Mouse (Mus musculus) left cerebral cortex, adult 18-20 months (tissue): ENCODE results near the gene Gli2. TPM values are rescaled to one million over a fixed set of nuclear protein-coding genes. Genes with fewer than 3 reads are reported as not detected.
A peak's percentile ranks its signal among the peaks of the same experiment; 100 is the strongest.

Source experiments
- DNase-seq, 2 experiments: peaks; one replicate each; pipeline ENCODE4 v3.0.0; 2021 to 2022; ENCODE audit warnings: low spot score in 2 of 2, mixed read lengths in 1 of 2
- total RNA-seq, 2 experiments: library from RNA; stranded (reverse); gene quantifications; 2 replicates each; pipeline ENCODE4 v1.2.3; 2021

The Gli2 gene
- total RNA-seq, 2 experiments from 2014 or later, result 2.5 to 3.1 TPM

GRCm38 (mm10) chr1:118952318-118952717 lies 101.1 kb downstream of the Gli2 start:
- DNase-seq, result no peak

DNA sequence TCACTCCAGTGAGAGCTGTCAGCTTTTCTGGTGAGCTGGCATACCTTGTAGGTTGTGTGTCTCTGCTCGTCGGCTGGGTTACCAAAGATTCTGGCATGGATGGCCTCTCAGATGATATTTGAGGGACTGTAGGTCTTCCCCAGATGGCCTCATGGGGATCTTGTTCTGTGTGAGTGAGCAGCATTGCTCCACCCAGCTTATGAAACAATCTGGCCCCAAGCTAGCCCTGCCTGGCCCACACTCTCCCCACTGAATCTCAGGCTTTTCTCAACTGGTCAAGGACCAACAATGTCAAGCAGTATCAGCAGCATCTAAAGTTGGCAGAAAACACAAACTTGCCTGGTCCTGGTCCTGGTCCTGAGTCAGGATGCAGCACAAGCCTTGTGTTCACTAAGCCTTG lies 105.0 kb downstream of the Gli2 start:
- no peak for DNase-seq

GRCm38 (mm10) chr1:118947221-118947620 lies 106.2 kb downstream of the Gli2 start:
- no peak for DNase-seq

DNA sequence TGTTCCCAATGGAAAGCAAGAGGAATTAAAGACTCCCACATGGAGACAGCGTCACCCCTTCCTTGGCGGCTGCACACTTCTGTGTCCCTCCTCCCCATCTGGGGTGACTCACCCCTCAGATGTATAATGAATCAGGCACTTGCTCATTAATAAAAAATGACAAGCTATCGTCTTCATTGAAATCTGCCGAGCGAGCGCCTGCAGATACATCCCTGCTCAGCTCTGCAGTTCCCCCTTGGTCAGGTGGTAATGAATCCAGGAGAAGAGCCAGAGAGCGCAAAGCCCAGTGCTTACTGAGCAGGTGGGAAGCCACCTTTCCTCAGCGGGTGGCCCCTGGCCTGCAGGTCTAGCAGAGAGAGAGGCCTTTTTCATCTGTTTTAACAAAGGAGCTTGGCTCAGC lies 112.1 kb downstream of the Gli2 start:
- DNase-seq, result no peak

DNA sequence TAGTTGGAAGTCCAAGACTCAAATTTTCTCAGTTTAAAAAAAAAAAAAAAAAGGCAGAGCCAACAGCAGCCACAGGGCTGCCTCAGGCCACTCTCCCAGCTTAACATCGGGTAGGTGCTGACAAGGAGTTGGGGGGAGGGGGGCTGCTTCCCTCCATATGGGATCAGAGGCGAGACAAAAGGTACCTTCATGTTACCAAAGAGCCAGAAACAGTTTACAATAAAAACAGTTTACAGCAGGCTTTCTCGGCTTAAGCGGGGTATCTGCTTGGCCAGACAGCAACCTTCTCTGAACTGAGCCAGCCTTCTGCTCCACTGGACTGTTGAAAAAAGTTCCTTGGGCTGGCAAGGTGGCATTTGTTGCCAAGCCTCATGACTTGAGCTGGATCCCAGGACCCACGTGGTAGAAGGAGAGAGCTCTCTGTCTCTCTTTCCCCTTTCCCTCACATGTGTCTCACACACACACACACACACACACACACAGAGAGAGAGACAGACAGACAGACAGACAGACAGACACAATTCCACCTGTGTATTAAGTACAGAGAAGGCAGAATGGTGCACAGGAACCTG lies 113.1 kb downstream of the Gli2 start:
- no peak for DNase-seq

DNA sequence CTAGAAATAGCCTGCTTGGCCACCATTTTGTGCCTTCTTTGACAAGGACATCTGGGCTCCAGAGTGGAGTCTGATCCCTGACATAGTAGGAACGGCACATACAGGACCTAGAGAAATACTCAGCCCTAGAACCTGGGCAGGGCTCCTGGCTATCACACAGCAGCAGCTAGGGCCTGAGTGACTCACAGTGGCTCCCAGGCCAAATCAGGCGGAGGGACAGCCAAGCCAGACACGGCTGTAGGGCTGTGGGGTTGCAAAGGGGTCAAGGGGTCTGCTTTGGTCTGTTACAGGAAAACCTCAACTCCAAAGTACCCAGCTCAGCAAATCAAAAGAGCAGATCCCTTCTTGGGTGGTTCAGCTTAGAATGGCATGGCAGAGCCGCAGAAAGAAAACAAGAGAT lies 115.2 kb downstream of the Gli2 start:
- DNase-seq, result no peak

- no peak for DNase-seq
Observed at GRCm38 (mm10) chr1:118936108-118936507, 117.3 kb downstream of the Gli2 start.

DNA sequence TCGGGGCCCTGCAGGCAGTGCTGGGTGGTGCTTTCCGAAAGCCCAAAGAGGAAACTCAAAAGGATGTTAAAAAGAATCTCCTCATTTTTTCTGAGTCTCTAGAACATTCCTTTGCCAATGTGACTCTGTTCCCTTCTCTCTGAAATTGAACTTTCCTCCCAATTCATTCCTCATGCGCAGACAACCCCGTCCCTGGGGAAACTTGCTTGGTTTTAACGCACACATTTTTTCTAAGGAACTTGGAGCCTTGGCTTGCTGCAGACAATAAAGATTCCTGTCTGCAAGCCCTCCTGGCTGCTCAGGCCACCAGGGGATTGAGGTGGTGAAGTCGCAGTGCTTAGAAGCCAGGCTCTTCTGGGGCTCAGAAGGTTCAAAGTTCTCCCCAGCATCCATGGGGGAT lies 117.9 kb downstream of the Gli2 start:
- no peak for DNase-seq

- DNase-seq, result no peak
Observed at GRCm38 (mm10) chr1:118932167-118932566, 121.3 kb downstream of the Gli2 start.

GRCm38 (mm10) chr1:118927543-118928354 lies 125.7 kb downstream of the Gli2 start:
- DNase-seq, result no peak

- DNase-seq, result no peak
Observed at GRCm38 (mm10) chr1:118926556-118926955, 126.9 kb downstream of the Gli2 start.

GRCm38 (mm10) chr1:118922189-118922588 lies 131.2 kb downstream of the Gli2 start:
- no peak for DNase-seq

DNA sequence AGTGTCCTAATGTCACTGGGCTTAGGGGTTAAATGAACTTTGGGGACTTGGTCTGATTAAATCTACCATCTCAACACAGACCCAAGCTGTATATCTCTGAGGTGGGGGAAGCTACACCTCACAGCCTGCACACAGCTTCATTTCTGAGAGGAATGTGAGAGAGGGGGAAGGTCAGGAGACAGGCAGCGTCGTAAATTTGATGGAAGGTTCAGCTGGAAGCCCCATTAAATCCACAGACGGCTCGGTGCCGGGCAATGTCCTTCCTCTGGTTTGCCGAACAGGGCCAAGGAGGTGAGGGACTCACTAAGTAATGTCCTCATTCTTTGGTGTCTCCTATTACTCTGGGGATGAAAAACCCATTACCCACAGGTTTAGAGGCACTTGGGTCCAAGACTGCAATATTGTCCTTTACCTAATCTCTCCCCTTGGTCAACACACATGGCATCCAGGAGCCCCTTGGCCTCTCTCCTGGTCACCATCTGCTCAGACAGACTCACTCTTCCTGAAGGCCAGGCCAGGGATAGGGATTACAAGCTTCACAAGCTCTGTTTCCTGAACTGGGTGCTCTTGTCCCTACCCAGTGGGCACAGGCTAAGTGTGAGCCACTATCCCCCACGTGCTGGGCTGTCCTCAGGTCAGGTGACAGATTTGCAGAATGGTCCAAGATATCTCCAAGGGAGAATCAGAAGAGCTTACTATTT lies 135.7 kb downstream of the Gli2 start:
- no peak for DNase-seq

DNA sequence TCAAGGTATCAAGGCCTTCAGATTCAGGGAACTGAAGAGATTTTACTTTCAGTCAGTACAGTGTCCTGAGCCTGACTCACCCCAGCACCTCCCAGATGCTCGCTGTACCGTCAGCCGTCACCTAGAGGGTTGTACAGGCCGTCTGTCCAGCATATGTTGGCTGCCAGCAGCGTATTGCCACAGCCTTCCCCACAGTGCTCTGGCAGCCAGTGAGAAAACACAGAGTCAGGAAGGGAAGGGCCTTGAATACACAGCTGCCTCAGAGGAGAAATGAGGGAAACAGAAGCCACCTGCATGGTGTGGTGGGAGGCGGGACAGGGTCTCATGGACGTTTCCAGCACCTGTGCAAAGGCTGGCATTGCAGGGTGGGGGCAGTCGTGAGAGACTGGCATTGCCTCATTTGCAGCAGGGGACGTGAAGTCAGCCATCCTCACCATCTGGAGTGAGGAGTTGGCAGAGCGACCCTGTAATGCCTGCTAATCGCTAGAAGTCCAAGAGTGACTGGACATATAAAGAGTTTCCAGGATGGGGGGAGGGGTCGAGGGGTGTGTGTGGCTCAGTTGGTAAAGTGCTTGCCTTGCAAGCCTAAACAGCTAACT lies 136.8 kb downstream of the Gli2 start:
- DNase-seq, result no peak

- DNase-seq, result no peak
Observed at GRCm38 (mm10) chr1:118913414-118914385, 139.7 kb downstream of the Gli2 start.

- DNase-seq, result no peak
Observed at GRCm38 (mm10) chr1:118912929-118913328, 140.5 kb downstream of the Gli2 start.

- no peak for DNase-seq
Observed at GRCm38 (mm10) chr1:118911427-118911727, 142.0 kb downstream of the Gli2 start.

DNA sequence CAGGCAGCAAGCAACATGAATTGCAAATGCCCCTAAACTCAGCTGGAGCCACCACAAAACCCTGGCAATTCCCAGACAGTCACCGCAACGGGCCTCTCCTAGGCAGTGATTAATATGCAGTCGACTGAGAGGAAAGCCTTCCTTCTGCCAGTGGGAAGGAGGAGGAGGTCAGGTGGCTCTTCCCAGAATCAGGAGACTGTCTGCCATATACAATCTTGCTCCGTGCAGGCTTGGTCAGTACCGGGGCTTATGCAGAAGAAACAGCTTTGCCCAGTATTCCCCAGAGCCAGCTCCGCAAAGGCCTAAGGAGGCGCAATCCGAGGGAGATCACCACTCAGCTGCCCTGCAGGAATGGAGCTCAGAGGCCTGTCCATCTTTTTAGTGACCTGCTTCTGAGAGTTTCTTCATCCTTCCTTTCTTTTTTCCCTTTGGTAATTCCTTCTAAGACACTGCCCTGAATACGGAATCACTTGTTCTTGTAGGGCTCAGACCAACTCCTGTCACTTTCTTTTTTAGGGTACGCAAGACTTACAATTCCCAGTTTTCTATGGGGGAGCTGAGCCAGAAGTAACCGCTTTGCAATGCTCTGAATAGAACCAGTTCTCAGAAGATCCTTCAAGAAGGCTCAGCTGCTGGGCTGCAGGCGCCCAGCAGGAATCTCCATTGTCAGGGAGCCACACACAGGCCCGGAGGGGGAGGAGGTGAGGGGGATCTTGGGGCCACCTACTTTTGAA lies 142.6 kb downstream of the Gli2 start:
- no peak for DNase-seq

GRCm38 (mm10) chr1:118909051-118909450 lies 144.4 kb downstream of the Gli2 start:
- peak in 1 of 2 experiments; percentile 8 for DNase-seq

- DNase-seq, result peak in 1 of 2 experiments; percentile 17
Observed at GRCm38 (mm10) chr1:118907574-118907973, 145.8 kb downstream of the Gli2 start.
